Mouse (Mus musculus) forebrain, postnatal 0 days (tissue): ENCODE data around the gene Ptcd1. TPM values are rescaled to one million over a fixed set of nuclear protein-coding genes. Genes with fewer than 3 reads are reported as not detected.
A peak's percentile ranks its signal among the peaks of the same experiment; 100 is the strongest.
"Not testable (repeated sequence)": the region's sequence is repeated elsewhere in the genome, so short reads cannot be mapped to it uniquely, and the experiment has no call there.

Experiments
- ATAC-seq: fragments of 200-750 bp; cut with Nextera tagmentation; 2 replicates; pipeline ENCODE4 v1.8.0; 2017; ENCODE audit warnings: mild to moderate bottlenecking, moderate library complexity
- DNase-seq: peaks from one replicate; pipeline ENCODE4 v3.0.0-alpha.2; 2015
- H3K27ac ChIP-seq: fragments of 300-500 bp; sonication (generic); 2 replicates; pipeline ENCODE4 v1.5.1; 2014; ENCODE audit warnings: low read depth, mild to moderate bottlenecking, antibody characterized with exemption, low read length, moderate library complexity, mixed read lengths
- H3K27me3 ChIP-seq: fragments of 300-500 bp; sonication (generic); 2 replicates; pipeline ENCODE4 v1.6.1; 2014; ENCODE audit warnings: mild to moderate bottlenecking, low read length, mixed read lengths; ENCODE audit not compliant: insufficient read depth
- H3K36me3 ChIP-seq: fragments of 300-500 bp; sonication (generic); 2 replicates; pipeline ENCODE4 v1.6.1; 2014; ENCODE audit warnings: mild to moderate bottlenecking, moderate library complexity; ENCODE audit not compliant: insufficient read depth
- H3K4me1 ChIP-seq: fragments of 300-500 bp; sonication (generic); 2 replicates; pipeline ENCODE4 v1.6.1; 2014; ENCODE audit warnings: antibody characterized with exemption; ENCODE audit not compliant: insufficient read depth
- H3K4me2 ChIP-seq: fragments of 300-500 bp; sonication (generic); 2 replicates; pipeline ENCODE4 v1.6.1; 2014; ENCODE audit warnings: low read depth, mild to moderate bottlenecking, moderate library complexity
- H3K4me3 ChIP-seq: fragments of 300-500 bp; sonication (generic); 2 replicates; pipeline ENCODE4 v1.5.1; 2014; ENCODE audit warnings: low read depth, low read length, mixed read lengths
- H3K9ac ChIP-seq: fragments of 300-500 bp; sonication (generic); 2 replicates; pipeline ENCODE4 v1.6.1; 2014; ENCODE audit warnings: mild to moderate bottlenecking
- H3K9me3 ChIP-seq: fragments of 300-500 bp; sonication (generic); 2 replicates; pipeline ENCODE4 v1.6.1; 2016; ENCODE audit warnings: low read length
- CTCF ChIP-seq: sonication (generic); IDR thresholded peaks from 2 replicates; pipeline ENCODE4 v1.5.1; 2016; ENCODE audit warnings: antibody characterized with exemption, control low read depth, low read depth
- WGBS: fragments of 180-500 bp; shearing (Covaris S2); extraction: QIAGEN DNeasy Blood & Tissue Kit; methylation state at CpG from one replicate; pipeline ENCODE4 v1.1.7; 2014; 5-methylcytosine and 5-hydroxymethylcytosine counted together
- polyA plus RNA-seq: library from polyadenylated mRNA; unstranded; fragments of >200 nt; fragmentation: Nextera tagmentation; extraction: Ambion mirVana; gene quantifications from 2 replicates; pipeline ENCODE4 v1.2.1, GENCODE M21; 2015
- total RNA-seq: library from RNA; depleted of rRNA; stranded (reverse); fragments of >200 nt; gene quantifications from 2 replicates; pipeline ENCODE4 v1.2.3, GENCODE M21; 2014

Gene Ptcd1
- total and polyA plus RNA-seq, 2 experiments from 2014 or later = 21.7 to 32.6 TPM

- DNase-seq (no peak), ATAC-seq (no peak)
- Histone ChIP-seq H3K36me3 (peaks cover 42% of the 10 kb centered on the region), H3K9ac (peak overlapping the region; percentile 81), H3K27me3 (no peaks in the 10 kb centered on the region), H3K4me2 (peak overlapping the region; percentile 84), H3K27ac (no peak overlapping the region), H3K9me3 (no peaks in the 10 kb centered on the region), H3K4me3 (peak overlapping the region; percentile 89), H3K4me1 (peaks cover 22% of the 10 kb centered on the region; the same call in 1 of the 2 replicates)
- WGBS = 13% methylated on average over 6 of the region's 6 CpGs
- TF ChIP-seq CTCF = no peak
These were observed 28.1 kb downstream of the Ptcd1 start for GRCm38 (mm10) chr5:145138836-145139235.

- H3K36me3 ChIP-seq = peaks cover 74% of the 10 kb centered on the region
- not testable (repeated sequence) for H3K4me1 ChIP-seq, H3K27ac ChIP-seq, DNase-seq, H3K9me3 ChIP-seq, H3K27me3 ChIP-seq, ATAC-seq, H3K4me3 ChIP-seq, H3K4me2 ChIP-seq, H3K9ac ChIP-seq
- TF ChIP-seq CTCF = peak; percentile 36
- 88% methylated on average over 6 of the region's 6 CpGs for WGBS
These were observed 33.6 kb downstream of the Ptcd1 start for GRCm38 (mm10) chr5:145133275-145133674.

DNA sequence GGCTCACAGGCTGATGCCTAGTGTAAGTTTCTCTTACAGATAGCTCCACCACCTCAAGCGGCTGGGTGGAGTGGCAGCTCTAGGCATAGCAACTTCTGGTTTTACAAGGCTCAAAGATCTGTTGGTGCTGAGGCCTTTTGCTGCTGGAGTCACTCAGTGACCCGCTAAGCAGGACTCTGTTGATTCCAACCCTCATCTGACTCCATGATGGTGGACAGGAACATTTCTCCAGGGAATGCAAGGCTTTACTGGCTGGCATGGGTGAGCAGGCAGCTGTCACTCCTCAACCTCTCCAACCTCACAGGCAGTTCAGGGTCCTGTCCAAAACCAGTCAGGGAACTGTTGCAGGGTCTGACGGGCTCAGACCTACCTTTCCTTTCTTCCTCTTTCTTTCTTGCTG lies 35.9 kb downstream of the Ptcd1 start:
- TF ChIP-seq CTCF = no peak
- WGBS = 89% methylated on average over 3 of the region's 3 CpGs
- no peak overlapping the region for H3K27ac ChIP-seq
- no peaks in the 10 kb centered on the region for H3K4me1 ChIP-seq
- ATAC-seq (no peak), DNase-seq (no peak)
- H3K9ac ChIP-seq = no peak overlapping the region
- H3K9me3 ChIP-seq = no peaks in the 10 kb centered on the region
- H3K4me2 ChIP-seq = no peak overlapping the region
- peaks cover 80% of the 10 kb centered on the region for H3K36me3 ChIP-seq
- H3K4me3 ChIP-seq = no peak overlapping the region
- no peaks in the 10 kb centered on the region for H3K27me3 ChIP-seq

GRCm38 (mm10) chr5:145130191-145130590 lies 36.7 kb downstream of the Ptcd1 start:
- ATAC-seq (no peak), DNase-seq (no peak)
- no peak for TF ChIP-seq CTCF
- H3K27me3 ChIP-seq = no peaks in the 10 kb centered on the region
- H3K27ac ChIP-seq = no peak overlapping the region
- H3K4me3 ChIP-seq = no peak overlapping the region
- H3K36me3 ChIP-seq = peaks cover 79% of the 10 kb centered on the region
- H3K9me3 ChIP-seq = no peaks in the 10 kb centered on the region
- 89% methylated on average over 11 of the region's 11 CpGs for WGBS
- H3K4me2 ChIP-seq = no peak overlapping the region
- no peaks in the 10 kb centered on the region for H3K4me1 ChIP-seq
- H3K9ac ChIP-seq = no peak overlapping the region

- H3K27me3 ChIP-seq, H3K9me3 ChIP-seq, H3K4me3 ChIP-seq, DNase-seq, H3K9ac ChIP-seq, H3K27ac ChIP-seq, ATAC-seq, H3K4me1 ChIP-seq, H3K4me2 ChIP-seq: not testable (repeated sequence)
- WGBS = 92% methylated on average over 6 of the region's 6 CpGs
- peaks cover 79% of the 10 kb centered on the region for H3K36me3 ChIP-seq
These were observed 37.1 kb downstream of the Ptcd1 start for GRCm38 (mm10) chr5:145129773-145130172.

DNA sequence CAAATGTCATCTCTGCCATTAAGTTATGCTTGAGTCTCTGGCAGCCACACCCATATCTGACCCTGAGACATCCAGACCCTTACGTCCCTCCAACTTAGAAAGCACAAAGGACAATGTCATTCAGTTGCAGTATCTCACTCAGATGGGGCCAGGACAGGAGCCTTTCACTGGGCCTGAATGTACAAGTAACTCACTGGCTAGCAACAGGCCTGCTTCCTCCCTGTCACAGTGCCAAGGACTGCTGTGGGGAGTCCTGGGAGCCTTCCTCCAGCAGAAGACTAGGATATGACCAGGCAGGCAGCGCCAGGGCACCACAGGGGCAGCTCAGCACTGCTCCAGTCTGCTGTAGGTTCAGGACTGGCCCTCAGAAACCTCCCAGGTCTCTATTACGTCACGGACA lies 37.8 kb downstream of the Ptcd1 start:
- no peak for TF ChIP-seq CTCF
- no peak for ATAC-seq
- H3K9me3 ChIP-seq = no peaks in the 10 kb centered on the region
- H3K9ac ChIP-seq = no peak overlapping the region
- no peak for DNase-seq
- peaks cover 79% of the 10 kb centered on the region for H3K36me3 ChIP-seq
- H3K27me3 ChIP-seq = no peaks in the 10 kb centered on the region
- H3K4me1 ChIP-seq = no peaks in the 10 kb centered on the region
- H3K4me3 ChIP-seq = no peak overlapping the region
- no peak overlapping the region for H3K4me2 ChIP-seq
- no peak overlapping the region for H3K27ac ChIP-seq
- 92% methylated on average over 4 of the region's 4 CpGs for WGBS

GRCm38 (mm10) chr5:145126580-145126979 lies 40.3 kb downstream of the Ptcd1 start:
- H3K4me2 ChIP-seq = no peak overlapping the region
- no peak for DNase-seq
- ATAC-seq = no peak
- no peaks in the 10 kb centered on the region for H3K9me3 ChIP-seq
- H3K27ac ChIP-seq = no peak overlapping the region
- H3K4me1 ChIP-seq = no peaks in the 10 kb centered on the region
- no peak overlapping the region for H3K4me3 ChIP-seq
- peaks cover 60% of the 10 kb centered on the region for H3K36me3 ChIP-seq
- TF ChIP-seq CTCF = no peak
- H3K27me3 ChIP-seq = no peaks in the 10 kb centered on the region
- 95% methylated on average over 9 of the region's 9 CpGs for WGBS
- H3K9ac ChIP-seq = no peak overlapping the region

- WGBS = 94% methylated on average over 19 of the region's 19 CpGs
- Histone ChIP-seq H3K27me3 (no peaks in the 10 kb centered on the region), H3K36me3 (peaks cover 32% of the 10 kb centered on the region), H3K4me2 (no peak overlapping the region), H3K27ac (no peak overlapping the region), H3K9me3 (no peaks in the 10 kb centered on the region), H3K4me1 (no peaks in the 10 kb centered on the region), H3K9ac (no peak overlapping the region), H3K4me3 (no peak overlapping the region)
- DNase-seq (no peak), ATAC-seq (no peak)
- TF ChIP-seq CTCF = no peak
These were observed 43.5 kb downstream of the Ptcd1 start for GRCm38 (mm10) chr5:145123396-145123795.
